Mouse (Mus musculus): Measurements from ENCODE around the gene Epha7.

- TF ChIP-seq GATA1 (IDR thresholded peaks at IDR 0.05; ENCODE audit: low read length) = no peak
- no peak for TF ChIP-seq TAL1 (IDR thresholded peaks at IDR 0.05; ENCODE audit: low read length)
Measured at GRCm38 (mm10) chr4:28902004-28902704, 89.2 kb downstream of the Epha7 start.
